Mouse (Mus musculus) kidney, embryonic 16.5 days (tissue): ENCODE data around the gene Il17d. TPM values are rescaled to one million over a fixed set of nuclear protein-coding genes. Genes with fewer than 3 reads are reported as not detected.

Experiments
- ATAC-seq: fragments of 200-750 bp; cut with Nextera tagmentation; 2 replicates; pipeline ENCODE4 v1.8.0; 2017; ENCODE audit warnings: moderate TSS enrichment; ENCODE audit not compliant: low FRiP score, low TSS enrichment
- H3K27ac ChIP-seq: fragments of 300-500 bp; sonication (generic); 2 replicates; pipeline ENCODE4 v1.5.1; 2014; ENCODE audit warnings: low read length
- H3K27me3 ChIP-seq: fragments of 300-500 bp; sonication (generic); 2 replicates; pipeline ENCODE4 v1.6.1; 2014; ENCODE audit warnings: low read length, control low read depth, mixed read lengths; ENCODE audit not compliant: insufficient read depth
- H3K36me3 ChIP-seq: fragments of 300-500 bp; sonication (generic); 2 replicates; pipeline ENCODE4 v1.6.1; 2014; ENCODE audit warnings: low read length, control low read depth, mixed read lengths; ENCODE audit not compliant: insufficient read depth
- H3K4me1 ChIP-seq: fragments of 300-500 bp; sonication (generic); 2 replicates; pipeline ENCODE4 v1.6.1; 2014; ENCODE audit warnings: low read length, control low read depth, mixed read lengths; ENCODE audit not compliant: insufficient read depth
- H3K4me2 ChIP-seq: fragments of 300-500 bp; sonication (generic); replicated peaks from 2 replicates; pipeline ENCODE4 v1.6.1; 2014; ENCODE audit warnings: low read depth, low read length
- H3K4me3 ChIP-seq: fragments of 300-500 bp; sonication (generic); 2 replicates; pipeline ENCODE4 v1.5.1; 2014; ENCODE audit warnings: mild to moderate bottlenecking, low read length
- H3K9ac ChIP-seq: fragments of 300-500 bp; sonication (generic); replicated peaks from 2 replicates; pipeline ENCODE4 v1.6.1; 2014; ENCODE audit warnings: low read length
- H3K9me3 ChIP-seq: fragments of 300-500 bp; sonication (generic); 2 replicates; pipeline ENCODE4 v1.6.1; 2016; ENCODE audit warnings: low read length, control low read depth
- WGBS: fragments of 180-500 bp; shearing (Covaris S2); extraction: QIAGEN DNeasy Blood & Tissue Kit; methylation state at CpG from one replicate; pipeline ENCODE4 v1.1.7; 2014; 5-methylcytosine and 5-hydroxymethylcytosine counted together
- polyA plus RNA-seq: library from polyadenylated mRNA; unstranded; fragments of >200 nt; fragmentation: Nextera tagmentation; extraction: Ambion mirVana; gene quantifications from 2 replicates; pipeline ENCODE4 v1.2.1, GENCODE M21; 2015

Il17d gene
- polyA plus RNA-seq, 1 experiment from 2014 or later = 2.1 TPM

DNA sequence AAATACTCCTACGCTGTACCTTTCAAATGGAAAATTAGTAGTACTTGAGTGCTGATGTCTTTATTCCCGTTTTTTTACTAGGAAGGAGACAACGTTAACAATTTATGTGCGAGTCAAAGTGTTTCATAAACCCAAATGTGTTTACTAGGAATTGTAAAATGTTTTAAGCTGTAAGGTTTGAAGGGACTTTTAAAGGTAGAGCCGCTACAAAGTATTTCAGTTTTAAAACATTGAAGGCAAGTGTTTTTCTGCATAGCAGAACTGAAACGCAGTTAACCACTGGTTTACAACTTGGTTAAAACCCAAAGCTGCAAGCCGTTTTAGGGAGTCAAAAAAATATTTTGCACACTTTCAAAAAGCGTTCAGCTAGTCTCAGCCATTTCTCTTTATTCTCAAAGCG, 815 bp upstream of the Il17d start:
- ATAC-seq = no peak
- H3K9ac ChIP-seq = no peak overlapping the region
- no peaks in the 10 kb centered on the region for H3K36me3 ChIP-seq
- H3K4me1 ChIP-seq = peaks cover 7% of the 10 kb centered on the region; the same call in 1 of the 2 replicates
- peaks cover 8% of the 10 kb centered on the region; the same call in 1 of the 2 replicates for H3K27me3 ChIP-seq
- no peak overlapping the region for H3K4me3 ChIP-seq
- no peak overlapping the region for H3K27ac ChIP-seq
- no peaks in the 10 kb centered on the region for H3K9me3 ChIP-seq
- 83% methylated on average over 9 of the region's 9 CpGs for WGBS
- H3K4me2 ChIP-seq = no peak overlapping the region

DNA sequence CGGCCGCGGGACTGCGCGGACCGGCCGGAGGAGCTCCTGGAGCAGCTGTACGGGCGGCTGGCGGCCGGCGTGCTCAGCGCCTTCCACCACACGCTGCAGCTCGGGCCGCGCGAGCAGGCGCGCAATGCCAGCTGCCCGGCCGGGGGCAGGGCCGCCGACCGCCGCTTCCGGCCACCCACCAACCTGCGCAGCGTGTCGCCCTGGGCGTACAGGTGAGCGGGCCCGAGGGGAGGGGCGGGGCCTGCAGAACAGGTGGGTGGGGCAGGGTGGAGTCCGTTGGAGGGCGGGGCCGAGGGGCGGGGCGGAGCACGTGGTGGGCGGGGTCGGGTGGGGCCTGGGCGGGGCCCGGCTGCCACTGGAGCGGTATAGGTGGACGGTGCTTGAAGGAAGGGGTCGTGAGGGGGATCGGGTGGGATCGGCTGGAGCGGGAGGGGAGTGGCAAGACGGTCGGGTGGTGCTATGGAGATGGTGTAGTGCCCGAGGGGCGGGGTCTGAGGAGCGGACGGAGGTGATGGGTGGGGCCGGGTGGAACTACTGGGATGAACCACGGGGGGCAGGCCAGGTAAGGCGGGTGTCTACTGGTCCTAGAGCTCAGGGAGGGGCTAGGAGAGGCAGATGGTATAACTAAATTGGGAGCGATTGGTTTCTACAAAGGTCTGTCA, 942 bp downstream of the Il17d start:
- no peaks in the 10 kb centered on the region for H3K36me3 ChIP-seq
- no peak overlapping the region for H3K27ac ChIP-seq
- under 1% methylated on average over 55 of the region's 60 CpGs for WGBS
- no peaks in the 10 kb centered on the region for H3K9me3 ChIP-seq
- H3K9ac ChIP-seq = peak overlapping the region; percentile 76
- peak; percentile 90 for ATAC-seq
- peaks cover 8% of the 10 kb centered on the region; the same call in 1 of the 2 replicates for H3K27me3 ChIP-seq
- peak overlapping the region; percentile 74 for H3K4me3 ChIP-seq
- peaks cover 11% of the 10 kb centered on the region; the same call in 1 of the 2 replicates for H3K4me1 ChIP-seq
- peak overlapping the region; percentile 96 for H3K4me2 ChIP-seq

DNA sequence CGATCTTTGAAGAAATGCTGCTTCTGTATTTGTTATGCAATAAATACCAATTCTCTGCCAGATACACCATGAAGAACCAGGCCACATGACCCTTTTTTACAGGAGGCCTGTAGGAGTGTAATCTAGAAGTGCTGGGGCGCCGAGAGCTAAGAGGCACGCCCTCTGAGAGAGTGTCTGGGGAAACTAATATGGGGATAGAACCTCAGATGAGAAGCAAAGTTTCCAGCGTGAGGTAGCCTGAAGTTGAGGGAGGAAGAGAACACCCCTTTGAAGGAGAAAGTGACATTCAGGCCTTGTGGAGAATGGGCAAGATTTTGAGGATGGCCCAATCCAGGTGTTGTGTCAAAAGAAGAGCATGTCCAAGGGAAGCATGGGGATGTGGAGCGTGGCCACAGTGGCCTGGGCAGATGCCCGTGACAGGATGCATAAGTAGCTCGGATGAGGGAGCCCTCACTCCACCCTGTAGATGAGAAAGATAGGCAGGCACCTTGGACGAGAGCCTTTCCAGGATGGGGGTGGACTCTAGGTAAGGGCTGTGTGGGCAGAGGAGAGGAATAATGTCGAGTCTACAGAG, 1.6 kb downstream of the Il17d start:
- H3K27me3 ChIP-seq = peaks cover 8% of the 10 kb centered on the region; the same call in 1 of the 2 replicates
- H3K27ac ChIP-seq = no peak overlapping the region
- H3K9ac ChIP-seq = no peak overlapping the region
- H3K4me2 ChIP-seq = peak overlapping the region; percentile 96
- peak; percentile 8; the same call in 1 of the 2 replicates for ATAC-seq
- peak overlapping the region; percentile 74 for H3K4me3 ChIP-seq
- H3K9me3 ChIP-seq = no peaks in the 10 kb centered on the region
- WGBS = 45% methylated on average over 10 of the region's 10 CpGs
- H3K4me1 ChIP-seq = peaks cover 11% of the 10 kb centered on the region; the same call in 1 of the 2 replicates
- H3K36me3 ChIP-seq = no peaks in the 10 kb centered on the region

DNA sequence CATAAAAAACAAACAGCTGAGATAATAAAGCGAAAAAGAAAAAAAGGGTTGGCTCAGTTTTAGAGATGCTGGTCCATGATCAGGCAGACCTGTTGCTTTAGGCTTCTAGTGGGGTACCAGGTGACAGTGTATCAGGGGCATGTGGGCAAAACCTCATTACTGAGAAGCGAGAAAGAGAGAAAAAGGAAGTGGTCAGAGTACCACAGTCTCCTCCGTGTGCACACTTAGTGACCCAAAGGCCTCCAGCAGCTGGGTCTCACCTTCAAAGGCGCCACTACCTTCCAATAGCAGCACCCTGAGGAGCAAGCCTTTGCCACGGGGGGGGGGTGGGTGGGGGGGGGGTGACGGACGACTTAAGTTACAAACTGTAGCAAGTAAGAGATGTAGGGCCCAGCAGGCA, 2.5 kb downstream of the Il17d start:
- no peak overlapping the region for H3K27ac ChIP-seq
- ATAC-seq = no peak
- no peak overlapping the region for H3K4me2 ChIP-seq
- H3K4me1 ChIP-seq = peaks cover 11% of the 10 kb centered on the region; the same call in 1 of the 2 replicates
- no peaks in the 10 kb centered on the region for H3K36me3 ChIP-seq
- peaks cover 8% of the 10 kb centered on the region; the same call in 1 of the 2 replicates for H3K27me3 ChIP-seq
- H3K9ac ChIP-seq = no peak overlapping the region
- no peak overlapping the region for H3K4me3 ChIP-seq
- 44% methylated on average over 7 of the region's 7 CpGs for WGBS
- no peaks in the 10 kb centered on the region for H3K9me3 ChIP-seq

DNA sequence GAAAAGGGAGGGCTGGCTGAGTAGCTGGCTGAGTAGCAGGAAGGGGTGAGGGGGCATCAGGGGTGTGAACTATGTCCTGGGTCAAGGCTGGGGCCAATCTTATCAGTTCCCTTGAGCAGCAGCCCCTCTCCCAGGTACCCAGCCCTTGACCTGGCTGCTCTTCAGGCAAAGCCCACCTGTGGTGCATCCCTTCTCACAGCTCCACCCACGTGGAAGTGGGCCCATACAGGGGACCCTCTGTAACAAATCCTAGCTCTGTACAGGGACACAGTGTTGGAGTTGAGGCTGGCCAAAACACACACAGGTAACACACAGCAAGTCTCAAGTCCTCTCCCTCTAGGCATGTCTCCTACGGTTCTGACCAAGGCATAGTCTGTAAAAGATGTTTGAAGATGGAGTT, 3.0 kb downstream of the Il17d start:
- WGBS = 54% methylated on average over 2 of the region's 2 CpGs
- Histone ChIP-seq H3K4me1 (peaks cover 11% of the 10 kb centered on the region; the same call in 1 of the 2 replicates), H3K27ac (no peak overlapping the region), H3K27me3 (peaks cover 6% of the 10 kb centered on the region; the same call in 1 of the 2 replicates), H3K4me3 (no peak overlapping the region), H3K9me3 (no peaks in the 10 kb centered on the region), H3K9ac (no peak overlapping the region), H3K4me2 (no peak overlapping the region), H3K36me3 (no peaks in the 10 kb centered on the region)
- no peak for ATAC-seq

DNA sequence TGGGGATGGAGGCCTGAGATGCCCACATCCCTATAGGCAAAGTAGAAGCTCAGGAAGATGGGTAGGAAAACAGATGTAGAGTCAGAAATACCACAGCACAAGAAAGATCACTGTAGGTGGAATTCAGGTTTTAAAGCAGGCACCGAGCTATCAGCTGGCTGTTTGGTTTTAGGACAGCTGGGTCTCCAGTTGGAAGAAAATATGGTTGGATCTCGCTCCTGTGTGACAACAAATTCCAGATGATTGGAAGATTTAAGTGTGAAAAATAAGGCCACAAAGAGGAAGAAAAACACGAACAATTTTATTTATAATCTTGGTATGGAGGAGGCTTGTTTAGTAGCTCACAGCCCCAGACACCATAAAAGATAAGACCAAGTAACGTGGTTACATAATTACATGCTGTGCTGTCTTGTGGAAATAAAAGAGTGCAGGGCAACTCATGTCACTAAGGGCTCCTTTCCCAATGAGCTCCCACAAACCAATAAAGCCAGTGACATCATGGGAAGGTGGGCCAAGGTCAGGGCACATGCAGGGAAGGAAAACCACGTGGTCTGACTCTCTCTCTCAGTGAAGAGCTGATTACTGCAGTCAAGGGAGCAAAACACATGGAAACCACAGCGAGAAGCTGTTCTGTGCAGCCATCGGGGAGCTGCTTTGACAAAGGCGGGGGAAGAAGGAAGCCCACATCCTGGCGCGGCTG, 4.7 kb downstream of the Il17d start:
- 45% methylated on average over 10 of the region's 10 CpGs for WGBS
- Histone ChIP-seq H3K4me2 (no peak overlapping the region), H3K27me3 (peaks cover 7% of the 10 kb centered on the region; the same call in 1 of the 2 replicates), H3K9ac (no peak overlapping the region), H3K4me1 (peaks cover 13% of the 10 kb centered on the region; the same call in 1 of the 2 replicates), H3K9me3 (no peaks in the 10 kb centered on the region), H3K27ac (no peak overlapping the region), H3K4me3 (no peak overlapping the region), H3K36me3 (no peaks in the 10 kb centered on the region)
- no peak for ATAC-seq

DNA sequence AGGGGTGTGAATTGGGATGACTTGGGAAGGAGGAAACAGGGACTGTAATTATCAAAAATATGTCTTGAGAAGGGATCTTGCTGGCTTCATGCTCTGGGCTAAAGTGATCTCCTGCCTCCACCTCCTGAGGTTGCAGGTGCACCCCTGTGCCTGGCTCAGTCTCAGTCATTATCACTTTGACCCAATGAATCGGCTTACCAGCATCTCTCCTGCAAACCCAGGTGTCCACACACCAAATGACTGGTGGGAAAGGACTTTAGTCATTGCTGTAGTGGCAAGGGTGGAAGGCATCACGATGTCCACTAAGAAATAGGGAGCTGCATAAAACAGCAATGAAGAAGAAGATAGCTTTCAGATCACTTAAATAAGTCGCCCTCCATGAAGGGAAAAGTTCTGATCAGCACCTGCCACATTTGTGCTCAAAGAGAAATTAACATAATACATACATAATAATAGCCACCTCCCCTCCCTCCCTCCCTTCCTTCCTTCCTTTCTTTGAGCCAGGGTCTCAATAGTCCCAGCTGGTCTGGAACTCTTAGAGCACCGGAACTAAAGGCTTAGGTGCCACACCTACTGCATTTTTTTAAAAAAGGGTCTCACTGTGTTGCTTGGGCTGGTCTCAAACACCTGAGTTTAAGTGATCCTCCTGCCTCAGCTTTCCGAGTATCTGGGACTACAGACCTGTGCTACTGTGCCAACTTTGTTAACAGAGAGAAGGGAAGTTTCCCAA, 5.4 kb downstream of the Il17d start:
- Histone ChIP-seq H3K27ac (no peak overlapping the region), H3K9me3 (no peaks in the 10 kb centered on the region), H3K4me2 (no peak overlapping the region), H3K36me3 (no peaks in the 10 kb centered on the region), H3K9ac (no peak overlapping the region), H3K4me3 (no peak overlapping the region), H3K27me3 (0 out of 2 replicates have a peak, but pooled peaks cover 7% of the 10 kb centered on the region), H3K4me1 (peaks cover 12% of the 10 kb centered on the region; the same call in 1 of the 2 replicates)
- 66% methylated on average over 5 of the region's 5 CpGs for WGBS
- no peak for ATAC-seq

DNA sequence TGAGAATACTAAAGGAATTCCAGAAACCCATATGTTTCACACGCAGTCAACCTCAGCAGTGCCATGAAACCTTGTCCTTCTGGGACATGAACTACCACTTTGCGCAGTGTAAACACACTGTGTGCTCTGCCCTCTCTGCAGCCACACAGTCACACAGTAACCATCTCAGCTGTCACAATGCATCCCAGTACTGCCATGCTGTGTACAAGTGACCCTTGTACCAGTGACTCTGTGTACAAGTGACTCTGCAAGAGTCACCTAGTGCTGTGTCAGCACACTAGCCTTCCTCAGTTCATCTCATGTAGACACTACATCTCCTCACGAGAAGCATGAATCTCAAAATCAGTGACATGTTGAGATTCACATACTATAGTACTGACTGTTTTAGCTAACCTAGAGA, 8.0 kb downstream of the Il17d start:
- 89% methylated on average over 3 of the region's 3 CpGs for WGBS
- H3K36me3 ChIP-seq = no peaks in the 10 kb centered on the region
- ATAC-seq = no peak
- H3K4me1 ChIP-seq = peaks cover 21% of the 10 kb centered on the region
- no peak overlapping the region for H3K9ac ChIP-seq
- 0 out of 2 replicates have a peak, but pooled peaks cover 3% of the 10 kb centered on the region for H3K27me3 ChIP-seq
- H3K4me3 ChIP-seq = no peak overlapping the region
- no peak overlapping the region for H3K4me2 ChIP-seq
- no peaks in the 10 kb centered on the region for H3K9me3 ChIP-seq
- no peak overlapping the region for H3K27ac ChIP-seq

DNA sequence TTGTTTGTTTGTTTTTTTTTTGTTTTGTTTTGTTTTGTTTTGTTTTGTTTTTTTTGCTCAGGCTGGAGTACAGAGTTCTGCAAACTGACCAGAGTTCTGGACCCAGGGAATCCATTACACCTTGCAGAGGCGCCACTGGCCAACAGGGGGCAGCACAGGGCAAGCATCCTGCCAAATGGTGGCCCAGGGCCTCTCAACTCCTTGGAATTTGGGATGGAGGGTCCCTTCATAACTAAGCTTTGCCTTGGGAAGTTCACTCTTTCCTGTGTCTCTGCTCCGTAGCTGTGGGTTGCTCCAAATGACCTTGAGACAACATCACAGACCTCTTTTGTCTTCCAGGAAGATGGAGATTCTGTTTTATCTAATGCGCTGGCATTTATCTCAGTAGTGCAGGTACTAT, 8.6 kb downstream of the Il17d start:
- H3K9me3 ChIP-seq = no peaks in the 10 kb centered on the region
- peaks cover 21% of the 10 kb centered on the region for H3K4me1 ChIP-seq
- no peak overlapping the region for H3K4me2 ChIP-seq
- no peak overlapping the region for H3K9ac ChIP-seq
- H3K27me3 ChIP-seq = 0 out of 2 replicates have a peak, but pooled peaks cover 3% of the 10 kb centered on the region
- WGBS = 41% methylated on average over 3 of the region's 3 CpGs
- ATAC-seq = no peak
- no peak overlapping the region for H3K27ac ChIP-seq
- no peak overlapping the region for H3K4me3 ChIP-seq
- no peaks in the 10 kb centered on the region for H3K36me3 ChIP-seq
